Mouse (Mus musculus): ENCODE results near the gene Ercc2.

Gene Ercc2

DNA sequence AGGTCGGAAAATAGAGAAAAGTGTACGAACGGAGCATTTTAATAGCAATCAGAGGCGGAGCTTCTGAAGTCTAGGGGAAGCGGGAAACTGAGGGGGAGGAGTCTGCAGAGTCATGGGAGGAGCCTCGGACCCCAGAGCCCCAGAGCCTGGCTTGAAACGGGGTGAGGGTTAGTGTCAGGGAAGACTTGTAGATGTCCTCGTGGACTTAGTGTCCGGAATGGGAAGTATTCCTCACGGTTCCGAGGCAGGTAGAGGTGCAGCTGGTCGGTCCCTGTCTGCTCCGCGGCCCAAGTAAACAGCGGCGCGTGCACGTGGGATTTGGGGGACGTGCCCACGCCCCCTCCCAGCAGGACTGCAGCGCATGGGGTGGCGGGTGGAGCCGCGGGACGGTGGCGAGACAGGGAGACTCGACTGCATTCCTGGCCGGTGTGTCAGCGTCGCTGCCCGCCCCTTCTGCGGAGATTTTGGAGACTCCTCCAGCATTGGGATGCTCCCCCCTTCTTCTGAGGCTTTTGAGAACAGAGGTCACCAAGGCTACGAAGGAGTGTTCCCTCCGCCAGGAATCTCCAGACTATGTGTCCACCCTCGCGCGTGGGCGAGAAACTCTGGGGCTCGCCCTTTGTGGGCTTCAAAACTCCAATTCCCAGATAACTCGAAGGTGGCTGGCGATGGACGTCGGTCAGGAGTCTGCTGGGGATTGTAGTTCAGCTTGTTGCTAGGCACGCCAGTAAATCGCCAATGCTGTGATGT is 21.7 kb upstream of the Ercc2 start:
- no peak for DNase-seq (ENCODE audit: low spot score)

- DNase-seq (ENCODE audit: low spot score): peak; percentile 76
Observed at GRCm38 (mm10) chr7:19360944-19361343, 20.9 kb upstream of the Ercc2 start.

DNA sequence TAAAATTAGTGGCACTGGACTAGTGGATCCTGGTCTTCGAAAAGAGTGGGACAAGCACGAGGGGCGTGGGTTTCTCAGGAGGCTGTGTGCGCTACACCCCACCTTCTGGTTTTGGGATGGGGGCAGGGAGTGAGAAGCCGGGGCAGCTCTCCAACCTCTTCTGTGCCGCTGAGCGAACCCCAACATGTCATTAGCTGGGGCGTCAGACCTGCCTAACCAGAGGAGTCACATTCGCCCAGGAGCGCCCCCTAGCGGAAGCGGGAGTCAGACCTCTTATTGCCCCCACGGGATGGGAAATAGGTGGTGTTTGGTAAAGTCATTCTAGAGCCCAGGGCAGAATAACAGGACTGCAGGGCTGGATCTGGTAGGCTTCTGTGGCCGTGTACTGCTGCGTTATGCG is 20.1 kb upstream of the Ercc2 start:
- no peak for DNase-seq (ENCODE audit: low spot score)

DNA sequence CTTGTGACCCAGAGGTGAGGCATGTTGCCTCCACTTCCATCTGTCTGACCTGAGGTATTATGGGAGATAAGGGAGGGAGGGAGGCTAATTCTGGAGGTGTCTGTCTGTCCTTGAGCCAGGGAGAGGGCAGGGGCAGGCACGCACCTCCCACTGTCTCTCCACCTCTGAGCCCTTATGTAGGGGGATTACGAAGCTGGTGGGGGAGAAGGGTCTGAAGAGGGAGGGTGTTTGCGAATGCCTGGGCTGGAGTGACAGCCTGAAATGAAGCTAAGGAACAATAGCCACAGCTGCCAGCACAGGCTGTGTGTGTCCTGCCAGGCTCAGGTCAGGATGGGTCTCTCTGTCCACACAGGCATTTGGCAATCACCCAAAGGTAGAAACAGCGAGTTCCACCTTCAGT is 19.5 kb upstream of the Ercc2 start:
- DNase-seq (ENCODE audit: low spot score): no peak

GRCm38 (mm10) chr7:19363881-19364280 is 17.9 kb upstream of the Ercc2 start:
- no peak for DNase-seq (ENCODE audit: low spot score)

- no peak for DNase-seq (ENCODE audit: low spot score)
Observed at GRCm38 (mm10) chr7:19365376-19365775, 16.4 kb upstream of the Ercc2 start.

GRCm38 (mm10) chr7:19368380-19368779 is 13.4 kb upstream of the Ercc2 start:
- DNase-seq (ENCODE audit: low spot score): no peak

DNA sequence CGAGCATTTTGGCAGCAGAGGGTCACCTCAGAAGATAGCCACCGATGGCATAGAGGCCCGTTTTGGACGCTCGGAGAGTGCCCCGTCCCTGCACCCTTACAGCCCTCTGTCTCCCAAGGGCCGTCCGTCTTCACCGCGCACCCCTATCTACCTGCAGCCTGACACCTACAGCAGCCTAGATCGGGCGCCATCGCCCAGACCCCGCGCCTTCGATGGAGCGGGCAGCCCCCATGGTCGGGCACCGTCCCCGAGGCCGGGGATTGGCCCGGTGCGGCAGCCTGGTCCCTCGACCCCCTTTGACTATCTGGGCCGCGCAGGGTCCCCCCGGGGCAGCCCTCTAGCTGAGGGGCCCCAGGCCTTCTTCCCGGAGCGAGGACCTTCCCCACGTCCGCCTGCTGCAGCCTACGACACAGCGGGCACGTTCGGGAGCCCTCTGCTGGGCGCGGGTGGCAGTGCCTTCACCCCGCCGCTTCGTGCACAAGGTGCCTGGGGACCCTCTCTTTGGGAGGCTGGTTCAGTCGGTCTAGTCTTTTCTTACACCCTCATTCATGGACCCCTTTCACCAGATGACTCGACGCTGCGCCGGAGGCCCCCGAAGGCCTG is 11.9 kb upstream of the Ercc2 start:
- no peak for DNase-seq (ENCODE audit: low spot score)

DNA sequence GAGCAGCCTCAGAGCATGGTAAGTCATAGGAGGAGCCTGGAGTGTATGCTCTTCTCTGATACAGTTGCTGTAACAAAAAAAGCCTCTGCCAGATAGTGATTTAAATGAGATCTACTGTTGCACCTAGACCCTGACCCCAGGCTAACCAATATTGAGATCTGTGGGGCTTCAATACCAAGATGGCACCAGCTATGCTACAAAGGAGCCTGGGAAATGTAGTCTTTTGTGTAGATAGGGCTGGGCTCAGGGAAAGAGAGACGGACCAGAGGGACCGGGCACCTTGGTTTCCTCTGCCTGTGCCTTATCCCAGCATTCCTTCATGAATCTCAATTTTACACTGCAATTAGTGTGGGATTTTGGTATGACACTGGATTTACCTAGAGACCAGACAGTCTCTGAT is 8.4 kb upstream of the Ercc2 start:
- no peak for DNase-seq (ENCODE audit: low spot score)

DNA sequence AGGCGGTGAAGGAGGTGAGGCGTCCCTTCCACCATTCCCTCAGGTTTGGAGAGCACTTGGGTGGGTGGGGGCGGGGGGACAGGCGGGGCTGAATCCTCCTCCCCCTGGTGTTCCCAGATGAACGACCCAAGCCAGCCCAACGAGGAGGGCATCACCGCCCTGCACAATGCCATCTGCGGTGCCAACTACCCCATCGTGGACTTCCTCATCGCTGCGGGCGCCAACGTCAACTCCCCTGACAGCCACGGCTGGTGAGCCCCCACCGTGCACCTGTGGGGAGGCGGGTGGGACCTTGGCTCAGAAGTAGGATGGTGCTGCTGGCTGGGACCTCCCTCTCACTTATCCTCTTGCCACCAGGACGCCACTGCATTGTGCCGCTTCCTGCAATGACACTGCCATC is 6.4 kb upstream of the Ercc2 start:
- DNase-seq (ENCODE audit: low spot score): no peak

DNA sequence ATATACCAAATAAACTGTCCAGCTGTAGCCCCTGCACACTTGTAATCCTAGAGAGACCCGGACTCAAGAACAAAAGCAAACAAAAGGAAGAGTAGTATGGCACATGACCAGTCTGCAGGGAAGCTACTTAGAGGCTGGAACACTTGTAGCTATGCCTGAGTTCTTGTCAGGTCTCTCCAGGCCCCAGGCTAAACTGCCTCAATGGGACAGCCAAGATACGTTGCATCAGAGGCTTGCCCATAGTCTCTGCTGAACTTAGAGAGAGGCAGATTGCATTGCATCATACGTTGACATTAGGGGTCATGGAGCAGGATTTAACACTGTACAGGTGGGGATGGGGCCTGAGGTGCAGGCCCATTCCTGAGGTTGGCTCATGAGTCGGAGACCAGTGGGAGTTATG is 5.8 kb upstream of the Ercc2 start:
- no peak for DNase-seq (ENCODE audit: low spot score)

DNA sequence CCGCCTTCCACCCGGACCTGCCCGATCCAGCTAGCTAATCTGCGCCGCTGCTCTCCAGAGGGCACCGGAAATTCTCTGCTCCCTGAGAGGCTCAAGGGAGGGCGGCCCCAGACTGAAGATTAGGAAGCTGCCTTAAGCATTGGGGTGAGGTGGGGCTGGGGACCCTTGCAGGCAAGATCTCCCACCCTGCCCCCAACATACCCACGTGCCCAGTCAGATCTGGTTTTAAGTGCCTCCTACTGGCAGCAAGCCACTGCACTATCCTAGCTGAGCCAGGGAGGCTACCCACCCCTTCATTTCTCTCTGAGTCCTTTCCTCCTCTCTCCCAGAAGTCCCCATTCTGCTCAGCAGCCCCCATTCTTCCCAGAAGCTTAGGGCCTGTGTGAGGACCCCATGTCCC is 3.8 kb upstream of the Ercc2 start:
- no peak for DNase-seq (ENCODE audit: low spot score)

DNA sequence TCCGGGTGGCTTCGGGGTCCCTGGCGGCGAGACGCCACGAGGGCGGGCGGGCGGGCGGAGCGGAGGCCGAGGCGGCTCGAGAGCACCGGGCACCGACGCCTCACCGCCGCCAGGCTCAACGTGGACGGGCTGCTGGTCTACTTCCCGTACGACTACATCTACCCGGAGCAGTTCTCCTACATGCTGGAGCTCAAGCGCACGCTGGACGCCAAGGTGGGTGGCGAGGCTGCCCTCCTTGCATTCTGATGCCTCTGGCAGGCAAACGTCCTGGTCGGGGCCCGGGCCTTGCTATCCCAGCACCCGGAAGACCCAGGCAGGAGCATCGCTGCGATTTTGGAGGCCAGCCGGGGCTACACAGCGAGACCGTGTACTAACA is 344 bp downstream of the Ercc2 start:
- no peak for DNase-seq (ENCODE audit: low spot score)

GRCm38 (mm10) chr7:19383708-19384107 is 1.9 kb downstream of the Ercc2 start:
- DNase-seq (ENCODE audit: low spot score): no peak

- DNase-seq (ENCODE audit: low spot score): no peak
Observed at GRCm38 (mm10) chr7:19388699-19389413, 7.0 kb downstream of the Ercc2 start.

- no peak for DNase-seq (ENCODE audit: low spot score)
Observed at GRCm38 (mm10) chr7:19394484-19394883, 12.7 kb downstream of the Ercc2 start.

- DNase-seq (ENCODE audit: low spot score): no peak
Observed at GRCm38 (mm10) chr7:19399496-19400280, 17.9 kb downstream of the Ercc2 start.

- DNase-seq (ENCODE audit: low spot score): no peak
Observed at GRCm38 (mm10) chr7:19400946-19401345, 19.1 kb downstream of the Ercc2 start.

GRCm38 (mm10) chr7:19402535-19403112 is 20.8 kb downstream of the Ercc2 start:
- no peak for DNase-seq (ENCODE audit: low spot score)

GRCm38 (mm10) chr7:19403731-19404296 is 22.0 kb downstream of the Ercc2 start, which contains the start of gene Klc3:
Gene Klc3 (minus strand): TSS chr7:19404104.
- no peak for DNase-seq (ENCODE audit: low spot score)

DNA sequence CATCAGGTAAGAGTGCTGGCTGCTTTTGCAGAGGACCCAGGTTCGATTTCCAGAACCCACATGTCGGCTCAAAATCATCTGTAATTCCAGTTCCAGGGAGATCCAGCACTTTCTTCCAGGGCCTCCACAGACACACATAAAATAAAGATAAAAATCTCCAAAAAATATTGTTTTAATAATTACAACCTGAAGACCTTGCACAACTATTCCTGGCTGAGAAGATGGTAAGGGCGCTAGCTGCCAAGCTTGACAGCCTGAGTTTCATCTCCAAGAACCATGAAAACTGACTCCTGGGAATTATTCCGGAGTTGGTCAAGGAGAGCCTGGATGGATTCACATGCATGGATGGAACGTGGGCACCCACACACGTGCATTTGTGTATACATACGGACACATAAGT is 22.7 kb downstream of the Ercc2 start, which contains the start of gene Ckm:
Ckm (plus strand) TSS at position 301 of the 400 bp plus-strand sequence.
- DNase-seq (ENCODE audit: low spot score): no peak

GRCm38 (mm10) chr7:19405417-19405816 is 23.6 kb downstream of the Ercc2 start:
- peak; percentile 71 for DNase-seq (ENCODE audit: low spot score)
